Mouse (Mus musculus): ENCODE measurements around the gene Dpep1. TPM values are rescaled to one million over a fixed set of nuclear protein-coding genes. Genes with fewer than 3 reads are reported as not detected.

The Dpep1 gene
- polyA plus RNA-seq, 1 experiment from 2014 or later = 2.3 TPM

GRCm38 (mm10) chr8:123235520-123236497, 49.8 kb downstream of the Dpep1 start, which contains the start of gene Spata2l:
Gene Spata2l (minus strand): TSS chr8:123236233.
- 2% methylated on average over 57 of the region's 57 CpGs for WGBS
- no peaks in the 10 kb centered on the region for H3K9me3 ChIP-seq

GRCm38 (mm10) chr8:123239398-123239797, 53.4 kb downstream of the Dpep1 start:
- peaks cover 15% of the 10 kb centered on the region for H3K4me1 ChIP-seq

More at GRCm38 (mm10) chr8:123235520-123236497, 49.8 kb downstream of the Dpep1 start, which contains the start of gene Spata2l:
- Histone ChIP-seq H3K4me3 (peak within 1 kb of the TSS; percentile 45), H3K4me1 (peaks cover 15% of the 10 kb centered on the region), H3K36me3 (no peaks in the 10 kb centered on the region; the same call in 1 of the 2 replicates), H3K27me3 (peaks cover 40% of the 10 kb centered on the region), H3K27ac (no peak within 1 kb of the TSS), H3K9ac (peak within 1 kb of the TSS; percentile 49), H3K4me2 (replicated peaks) (peak within 1 kb of the TSS; percentile 88)
- ATAC-seq (ENCODE audit: insufficient number of reproducible peaks, insufficient read depth, low FRiP score, low TSS enrichment) = peak; percentile 70

GRCm38 (mm10) chr8:123242107-123242923, 56.3 kb downstream of the Dpep1 start:
- 86% methylated on average over 7 of the region's 7 CpGs for WGBS
- H3K36me3 ChIP-seq = peaks cover 55% of the 10 kb centered on the region
- H3K27ac ChIP-seq = no peak overlapping the region
- H3K9me3 ChIP-seq = no peaks in the 10 kb centered on the region
- 0 out of 2 replicates have a peak, but pooled peaks have one; percentile 28 for ATAC-seq (ENCODE audit: insufficient number of reproducible peaks, insufficient read depth, low FRiP score, low TSS enrichment)
- no peak overlapping the region for H3K4me3 ChIP-seq
- H3K4me2 ChIP-seq (replicated peaks) = no peak overlapping the region
- H3K27me3 ChIP-seq = no peaks in the 10 kb centered on the region
- no peaks in the 10 kb centered on the region for H3K4me1 ChIP-seq
- H3K9ac ChIP-seq = no peak overlapping the region

More at GRCm38 (mm10) chr8:123239398-123239797, 53.4 kb downstream of the Dpep1 start:
- no peak overlapping the region for H3K9ac ChIP-seq
- no peaks in the 10 kb centered on the region for H3K9me3 ChIP-seq
- peaks cover 26% of the 10 kb centered on the region for H3K36me3 ChIP-seq
- H3K27me3 ChIP-seq = peaks cover 18% of the 10 kb centered on the region
- H3K27ac ChIP-seq = no peak overlapping the region
- no peak for ATAC-seq (ENCODE audit: insufficient number of reproducible peaks, insufficient read depth, low FRiP score, low TSS enrichment)
- 90% methylated on average over 10 of the region's 10 CpGs for WGBS
- no peak overlapping the region for H3K4me2 ChIP-seq (replicated peaks)
- no peak overlapping the region for H3K4me3 ChIP-seq

- no peaks in the 10 kb centered on the region for H3K4me1 ChIP-seq
- no peak overlapping the region for H3K9ac ChIP-seq
- H3K4me3 ChIP-seq = no peak overlapping the region
- 65% methylated on average over 11 of the region's 11 CpGs for WGBS
- H3K9me3 ChIP-seq = no peaks in the 10 kb centered on the region
- 0 out of 2 replicates have a peak, but pooled peaks have one; percentile 37 for ATAC-seq (ENCODE audit: insufficient number of reproducible peaks, insufficient read depth, low FRiP score, low TSS enrichment)
- H3K27me3 ChIP-seq = no peaks in the 10 kb centered on the region
- H3K27ac ChIP-seq = no peak overlapping the region
- H3K4me2 ChIP-seq (replicated peaks) = no peak overlapping the region
- peaks cover 62% of the 10 kb centered on the region for H3K36me3 ChIP-seq
Measured at GRCm38 (mm10) chr8:123243053-123243452, 57.0 kb downstream of the Dpep1 start.

GRCm38 (mm10) chr8:123244382-123244781, 58.3 kb downstream of the Dpep1 start:
- no peak overlapping the region for H3K9ac ChIP-seq
- no peak overlapping the region for H3K4me2 ChIP-seq (replicated peaks)
- no peaks in the 10 kb centered on the region for H3K9me3 ChIP-seq
- H3K4me3 ChIP-seq = no peak overlapping the region
- peaks cover 74% of the 10 kb centered on the region for H3K36me3 ChIP-seq
- no peaks in the 10 kb centered on the region for H3K27me3 ChIP-seq
- ATAC-seq (ENCODE audit: insufficient number of reproducible peaks, insufficient read depth, low FRiP score, low TSS enrichment) = no peak
- 86% methylated on average over 4 of the region's 4 CpGs for WGBS
- no peaks in the 10 kb centered on the region for H3K4me1 ChIP-seq
- no peak overlapping the region for H3K27ac ChIP-seq

GRCm38 (mm10) chr8:123245543-123245942, 59.5 kb downstream of the Dpep1 start:
- ATAC-seq (ENCODE audit: insufficient number of reproducible peaks, insufficient read depth, low FRiP score, low TSS enrichment) = no peak
- H3K4me3 ChIP-seq = no peak overlapping the region
- no peaks in the 10 kb centered on the region for H3K4me1 ChIP-seq
- peaks cover 86% of the 10 kb centered on the region for H3K36me3 ChIP-seq
- no peak overlapping the region for H3K27ac ChIP-seq
- H3K4me2 ChIP-seq (replicated peaks) = no peak overlapping the region
- H3K27me3 ChIP-seq = no peaks in the 10 kb centered on the region
- H3K9me3 ChIP-seq = no peaks in the 10 kb centered on the region
- 93% methylated on average over 12 of the region's 12 CpGs for WGBS
- no peak overlapping the region for H3K9ac ChIP-seq

- peaks cover 83% of the 10 kb centered on the region for H3K36me3 ChIP-seq
- peaks cover 6% of the 10 kb centered on the region for H3K4me1 ChIP-seq
- 94% methylated on average over 6 of the region's 6 CpGs for whole genome bisulfite sequencing
- no peak for ATAC-seq (ENCODE audit: insufficient number of reproducible peaks, insufficient read depth, low FRiP score, low TSS enrichment)
- no peak overlapping the region for H3K27ac ChIP-seq
- no peaks in the 10 kb centered on the region for H3K9me3 ChIP-seq
- H3K4me3 ChIP-seq = no peak overlapping the region
- no peaks in the 10 kb centered on the region for H3K27me3 ChIP-seq
- H3K9ac ChIP-seq = no peak overlapping the region
- no peak overlapping the region for H3K4me2 ChIP-seq (replicated peaks)
Measured at GRCm38 (mm10) chr8:123247748-123248147, 61.7 kb downstream of the Dpep1 start.

GRCm38 (mm10) chr8:123248596-123248995, 62.6 kb downstream of the Dpep1 start:
- H3K4me3 ChIP-seq = no peak overlapping the region
- WGBS = 95% methylated on average over 8 of the region's 8 CpGs
- H3K9ac ChIP-seq = no peak overlapping the region
- no peak for ATAC-seq (ENCODE audit: insufficient number of reproducible peaks, insufficient read depth, low FRiP score, low TSS enrichment)
- H3K4me2 ChIP-seq (replicated peaks) = no peak overlapping the region
- no peak overlapping the region for H3K27ac ChIP-seq
- no peaks in the 10 kb centered on the region for H3K27me3 ChIP-seq
- H3K9me3 ChIP-seq = no peaks in the 10 kb centered on the region
- H3K36me3 ChIP-seq = peaks cover 76% of the 10 kb centered on the region
- peaks cover 13% of the 10 kb centered on the region for H3K4me1 ChIP-seq

- Histone ChIP-seq H3K27ac (no peak overlapping the region), H3K9ac (no peak overlapping the region), H3K9me3 (no peaks in the 10 kb centered on the region), H3K4me2 (replicated peaks) (no peak overlapping the region), H3K36me3 (peaks cover 58% of the 10 kb centered on the region), H3K4me3 (no peak overlapping the region), H3K4me1 (peaks cover 25% of the 10 kb centered on the region), H3K27me3 (no peaks in the 10 kb centered on the region)
- WGBS = 95% methylated on average over 5 of the region's 5 CpGs
- ATAC-seq (ENCODE audit: insufficient number of reproducible peaks, insufficient read depth, low FRiP score, low TSS enrichment) = no peak
Measured at GRCm38 (mm10) chr8:123250940-123251339, 64.9 kb downstream of the Dpep1 start.
